Mouse (Mus musculus) ZHBTc4 (cell line): Measurements from ENCODE around the gene Tnfrsf1b.

ENCODE experiments used
- DNase-seq: peaks from one replicate; pipeline ENCODE4 v3.0.0-alpha.2; 2011; ENCODE audit warnings: low read depth, low spot score

The Tnfrsf1b gene

DNA sequence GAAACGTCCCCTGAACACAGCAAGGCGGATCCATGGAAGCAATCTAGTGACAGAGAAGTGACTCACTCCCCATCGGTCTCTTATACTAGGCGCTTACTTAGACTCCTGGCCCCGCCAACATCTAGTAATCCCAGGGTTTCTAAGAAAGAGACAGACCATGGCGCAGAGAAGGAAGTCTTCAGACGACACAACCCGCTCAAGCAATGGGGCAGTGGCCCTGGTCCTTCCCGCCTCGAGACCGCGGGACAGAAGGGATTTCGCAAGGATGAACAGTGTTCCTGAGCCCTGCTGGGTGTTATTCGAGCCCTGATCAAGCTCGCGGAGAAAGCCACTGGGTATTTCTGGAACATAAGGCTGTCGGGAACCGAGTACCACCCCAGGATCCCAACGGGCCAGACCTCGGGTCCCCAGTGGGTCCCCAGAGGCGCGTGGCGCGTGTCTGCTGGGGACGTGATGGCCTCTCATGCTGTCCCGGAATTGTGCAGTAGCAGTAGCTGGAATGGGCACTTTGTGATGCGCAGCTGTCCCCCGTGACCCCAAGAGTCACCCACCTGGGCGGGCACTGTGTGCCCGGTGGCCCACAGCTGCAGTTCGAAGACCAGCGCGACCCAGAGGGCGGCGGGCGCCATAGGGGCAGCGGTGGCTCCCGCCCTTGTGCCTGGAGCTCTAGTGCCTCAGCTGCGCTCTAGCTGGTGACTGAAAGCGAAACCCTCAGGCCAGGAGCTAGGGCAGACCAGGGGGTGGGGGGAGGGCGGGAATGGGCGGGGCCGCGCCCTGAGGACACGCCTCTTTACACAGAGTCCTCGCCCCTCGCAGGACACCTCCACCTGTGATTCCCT lies at the start of gene Tnfrsf1b:
Tnfrsf1b (minus strand) TSS at position 698 of the 839 bp plus-strand sequence.
- DNase-seq: peak; percentile 89

- peak; percentile 82 for DNase-seq
Measured at GRCm38 (mm10) chr4:145295589-145296300, 49.1 kb upstream of the Tnfrsf1b start.

- DNase-seq: peak; percentile 57
Measured at GRCm38 (mm10) chr4:145294588-145294987, 47.9 kb upstream of the Tnfrsf1b start.

DNA sequence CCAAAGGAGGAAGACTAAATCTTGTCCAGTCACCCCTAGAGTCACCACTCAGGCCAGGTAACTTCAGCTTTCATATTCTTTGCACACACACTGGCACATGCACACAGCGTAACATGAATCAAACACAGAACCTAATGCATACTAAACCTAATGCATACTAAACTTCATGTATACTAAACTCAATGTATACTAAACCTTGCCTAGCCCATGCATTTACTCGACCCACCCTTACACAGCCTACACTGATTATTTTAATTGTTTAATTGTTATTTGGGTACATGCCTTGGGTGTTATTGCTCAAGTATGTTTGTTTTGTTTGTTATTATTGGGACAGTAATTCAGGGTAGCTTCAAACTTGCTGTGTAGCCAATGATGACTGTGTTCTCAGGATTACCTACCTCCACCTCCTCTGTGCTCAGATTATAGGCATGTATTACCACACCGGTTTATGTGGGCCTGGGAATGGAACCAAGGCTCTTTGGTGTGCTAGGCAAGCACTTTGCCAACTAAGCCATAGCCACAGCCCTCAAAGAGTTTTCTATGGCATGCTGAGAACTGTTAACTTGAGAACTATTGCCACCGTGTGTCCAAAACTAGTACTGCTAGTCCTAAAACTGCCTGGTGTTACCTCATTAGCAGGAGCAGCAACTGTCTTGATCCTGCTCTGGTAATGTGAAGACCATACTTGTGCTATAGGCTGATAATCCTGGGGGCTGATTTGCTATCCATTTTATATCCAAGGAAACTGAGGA lies 39.9 kb upstream of the Tnfrsf1b start:
- DNase-seq: peak; percentile 87

GRCm38 (mm10) chr4:145284675-145285074 lies 38.0 kb upstream of the Tnfrsf1b start:
- DNase-seq: no peak

DNA sequence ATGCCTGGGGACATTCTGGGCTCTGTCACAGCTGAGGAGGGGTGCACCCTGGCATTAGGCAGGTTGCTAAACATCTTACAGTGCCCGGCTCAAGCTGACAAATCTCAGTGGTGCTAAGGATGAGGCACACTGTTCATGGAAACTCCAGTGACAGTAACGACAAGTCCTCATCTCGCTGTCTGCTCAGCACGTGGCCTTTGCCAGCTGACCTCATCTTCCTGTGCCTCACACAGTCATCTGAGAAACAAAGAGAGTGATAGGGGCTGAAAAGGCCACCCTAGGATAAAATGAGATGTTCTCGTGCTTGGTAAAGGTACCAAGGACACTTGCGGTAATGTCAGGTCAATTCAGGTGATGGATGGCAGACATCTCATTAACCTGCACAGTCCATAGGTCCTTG lies 36.8 kb upstream of the Tnfrsf1b start:
- DNase-seq: no peak

DNA sequence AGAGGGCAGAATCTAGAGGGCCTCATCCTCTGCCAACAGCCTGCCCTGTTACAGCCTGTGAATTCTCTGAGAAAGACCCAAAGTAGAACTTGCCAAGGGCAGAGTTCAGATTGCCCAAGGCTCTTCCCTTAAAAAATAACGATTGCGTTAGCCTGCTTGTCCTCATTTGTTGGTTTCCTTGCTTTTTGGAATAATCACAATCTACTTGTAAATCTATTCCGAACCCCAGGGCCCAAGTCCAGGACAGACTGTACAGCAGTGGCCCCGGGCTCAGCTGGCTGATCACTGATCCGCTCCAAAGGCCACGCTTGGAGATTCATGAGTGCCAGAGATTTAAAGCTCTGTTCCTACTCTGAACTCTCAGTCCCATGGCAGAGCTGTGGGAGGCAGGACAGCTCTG lies 34.3 kb upstream of the Tnfrsf1b start:
- no peak for DNase-seq

GRCm38 (mm10) chr4:145278724-145279370 lies 32.2 kb upstream of the Tnfrsf1b start:
- no peak for DNase-seq

DNA sequence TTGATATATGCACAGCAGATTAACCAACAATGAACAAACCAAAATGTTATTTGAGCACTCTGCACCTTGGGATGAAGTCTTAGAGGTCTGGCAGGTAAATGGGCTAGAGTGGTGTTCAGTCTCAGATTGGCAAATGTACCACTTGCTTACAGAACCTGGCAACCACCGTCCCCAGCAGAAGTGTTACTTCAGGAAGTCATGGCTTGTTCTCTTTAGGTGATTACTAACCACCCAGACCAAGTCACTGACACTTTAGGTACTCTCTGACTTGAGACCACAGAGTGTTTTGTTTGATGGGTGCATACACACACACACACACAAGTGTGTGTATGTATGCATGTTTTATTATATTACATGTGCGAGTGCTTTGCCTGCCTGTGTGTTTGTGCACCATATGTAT lies 31.6 kb upstream of the Tnfrsf1b start:
- no peak for DNase-seq

DNA sequence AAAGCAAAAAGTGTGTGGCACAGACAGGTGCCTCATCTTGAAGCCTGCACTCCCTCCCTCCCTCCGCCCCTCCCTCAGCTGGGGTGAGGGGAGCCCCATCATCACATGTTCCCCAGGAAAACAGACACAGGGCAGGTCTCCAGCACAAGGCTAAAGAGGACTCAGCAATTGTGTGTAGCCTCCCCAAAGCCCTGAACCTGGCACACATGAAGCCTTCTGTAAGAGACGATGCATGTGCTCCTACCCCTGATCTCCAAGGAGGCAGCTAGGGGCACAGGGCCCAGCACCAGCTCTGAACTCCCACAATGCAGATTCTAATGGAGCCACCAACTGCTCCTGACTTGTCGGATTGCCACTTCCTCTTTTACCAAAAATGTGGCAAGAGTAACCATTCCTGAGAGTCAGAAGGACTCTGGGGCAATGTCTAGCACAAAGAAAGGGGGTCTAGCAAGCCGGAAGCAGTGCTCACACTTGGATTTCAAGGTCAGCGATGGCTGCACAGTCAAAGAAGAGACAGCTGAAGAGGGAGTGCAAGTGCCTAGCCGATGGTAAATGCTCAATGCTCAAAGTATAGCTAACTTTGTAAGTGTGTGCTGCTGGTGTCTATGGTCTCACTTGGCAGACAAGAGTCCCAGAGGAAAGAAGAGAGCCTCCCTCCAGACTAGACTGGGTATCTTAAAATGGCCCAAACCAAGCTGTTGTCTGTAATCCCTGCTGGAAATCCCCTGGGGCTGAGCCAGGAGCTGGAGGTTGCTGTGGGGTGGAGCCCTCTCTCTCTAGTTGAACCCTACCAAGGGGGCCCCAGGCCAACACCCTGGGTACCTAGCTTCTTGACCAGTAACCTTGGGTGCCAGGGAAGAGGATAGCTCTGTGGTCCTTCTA lies 29.9 kb upstream of the Tnfrsf1b start:
- DNase-seq: no peak

DNA sequence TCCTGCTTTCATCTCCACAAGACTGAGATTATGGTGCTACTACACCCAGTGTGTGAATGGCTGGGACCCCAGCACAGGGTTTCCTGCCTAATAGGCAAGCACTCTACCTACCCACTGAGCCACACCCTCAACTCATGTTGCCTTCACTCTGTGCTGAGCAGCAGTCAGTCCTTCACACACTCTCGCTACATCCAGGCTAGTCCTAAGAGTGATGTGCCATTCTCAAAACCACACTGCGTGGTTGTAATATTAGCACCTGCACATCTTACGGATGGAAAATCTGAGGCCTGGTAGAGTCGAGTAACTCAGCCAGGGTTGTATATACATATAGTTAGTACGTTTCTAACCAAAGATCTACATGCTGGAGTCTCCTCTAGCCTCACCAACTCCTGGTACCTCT lies 28.2 kb upstream of the Tnfrsf1b start:
- no peak for DNase-seq

GRCm38 (mm10) chr4:145273923-145274322 lies 27.3 kb upstream of the Tnfrsf1b start:
- no peak for DNase-seq

- DNase-seq: no peak
Measured at GRCm38 (mm10) chr4:145272763-145273162, 26.1 kb upstream of the Tnfrsf1b start.

DNA sequence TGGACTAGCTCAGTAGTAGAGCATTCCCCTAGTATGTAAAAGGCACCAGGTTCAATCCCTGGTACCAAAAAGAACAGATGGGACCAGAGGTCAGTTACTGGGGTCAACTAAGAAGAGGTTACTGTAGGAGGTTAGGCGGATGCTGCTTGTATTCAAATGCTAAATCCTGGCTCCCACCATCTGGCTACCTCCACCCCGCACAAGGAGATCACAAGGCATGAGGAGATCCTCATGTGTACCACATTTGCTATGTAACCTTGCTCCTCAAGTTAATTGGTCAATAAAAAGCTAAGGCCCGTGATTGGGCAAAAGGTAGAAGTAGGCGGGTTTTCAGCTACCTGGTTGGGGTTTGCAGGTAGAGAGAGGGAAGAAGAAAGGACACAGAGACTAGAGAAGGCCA lies 25.0 kb upstream of the Tnfrsf1b start:
- peak; percentile 91 for DNase-seq

DNA sequence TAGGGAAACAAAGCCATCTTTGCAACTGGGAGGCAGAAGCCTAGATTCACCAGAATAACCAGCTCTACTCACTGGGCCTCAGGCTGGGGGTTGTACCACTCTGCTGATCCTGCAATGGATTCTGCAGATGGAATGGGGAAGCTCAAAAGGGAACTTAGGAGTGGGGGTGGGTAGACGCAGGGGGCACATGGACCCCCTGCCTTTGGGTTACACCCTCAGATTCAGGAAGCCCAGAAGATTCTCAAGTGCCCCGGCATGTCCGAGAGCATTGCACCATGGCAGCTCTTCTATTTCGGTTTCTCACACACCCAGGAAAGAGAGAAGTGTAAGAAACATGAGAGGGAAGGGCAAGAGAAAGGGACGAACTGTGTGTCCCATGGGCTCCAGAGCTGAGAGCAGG lies 23.5 kb upstream of the Tnfrsf1b start:
- DNase-seq: no peak

GRCm38 (mm10) chr4:145267631-145268110 lies 21.0 kb upstream of the Tnfrsf1b start:
- no peak for DNase-seq

- no peak for DNase-seq
Measured at GRCm38 (mm10) chr4:145266505-145266904, 19.8 kb upstream of the Tnfrsf1b start.

DNA sequence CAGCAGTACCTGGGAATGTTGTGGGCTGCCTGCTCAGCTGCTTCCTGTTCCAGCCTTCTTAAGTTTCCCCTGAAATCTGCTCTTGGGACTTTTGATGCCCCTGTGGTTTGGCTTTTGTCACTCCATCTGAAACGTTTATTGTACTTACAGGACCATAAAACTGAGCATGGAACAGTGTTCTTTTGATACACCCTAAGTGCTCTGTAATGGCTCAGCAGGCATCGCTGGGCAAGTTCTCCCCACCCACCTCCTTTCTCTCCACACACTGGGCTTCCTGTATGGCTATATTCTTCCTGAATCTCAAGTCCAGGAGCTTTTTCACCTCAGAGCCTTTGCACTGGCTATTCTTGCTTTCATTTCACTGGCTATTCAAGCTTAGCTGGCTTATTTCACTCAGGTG lies 18.1 kb upstream of the Tnfrsf1b start:
- DNase-seq: peak; percentile 90

DNA sequence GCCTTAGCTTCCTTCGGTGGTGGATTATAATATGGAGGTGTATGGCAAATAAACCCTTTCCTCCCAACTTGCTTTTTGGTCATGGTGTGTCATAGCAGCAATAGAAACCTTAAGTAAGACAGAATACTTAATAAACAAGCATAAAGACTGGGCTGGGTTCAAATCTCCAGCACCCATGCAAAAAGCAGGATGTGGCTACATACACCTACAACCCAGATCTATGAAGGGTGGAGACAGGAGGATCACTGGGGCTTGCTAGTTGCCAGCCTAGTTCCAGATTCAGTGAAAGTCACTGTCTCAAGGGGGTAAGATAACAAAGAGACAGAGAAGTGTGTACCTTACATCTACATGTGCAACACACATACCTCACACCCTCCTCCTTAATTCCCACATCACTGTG lies 16.9 kb upstream of the Tnfrsf1b start:
- DNase-seq: no peak

GRCm38 (mm10) chr4:145260802-145261201 lies 14.1 kb upstream of the Tnfrsf1b start:
- no peak for DNase-seq
